Mouse (Mus musculus): ENCODE results near the gene Nf1. TPM values are rescaled to one million over a fixed set of nuclear protein-coding genes. Genes with fewer than 3 reads are reported as not detected.

Gene Nf1
- total and polyA plus RNA-seq, 3 experiments = 8.5 to 30.9 (median 30.5) TPM

DNA sequence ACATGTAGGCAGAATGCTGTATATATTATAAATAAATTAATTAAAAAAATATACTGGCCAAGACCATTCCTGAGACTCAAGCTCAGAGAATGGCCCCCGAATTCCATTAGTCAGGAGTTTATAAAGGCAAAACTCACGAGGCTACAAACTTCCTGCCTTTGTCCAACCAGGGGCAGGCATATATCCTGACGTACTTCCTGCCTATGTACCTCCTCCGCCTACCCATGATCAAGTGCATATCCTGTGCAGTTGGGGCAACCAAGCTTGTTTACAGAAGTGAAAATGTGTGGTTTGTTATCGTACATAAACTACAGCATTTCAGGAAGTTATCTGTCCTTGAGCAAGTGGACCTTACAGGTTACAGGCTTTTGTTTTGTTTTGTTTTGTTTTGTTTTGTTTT is 283.5 kb downstream of the Nf1 start:
- Histone ChIP-seq H3K4me3 (no peak overlapping the region), H3K79me2 (replicated peaks; ENCODE audit: control insufficient read depth, insufficient read depth, low read length) (no peaks in the 10 kb centered on the region), H3K9ac (ENCODE audit: low read depth, low read length) (no peak overlapping the region), H3K36me3 (ENCODE audit: control insufficient read depth, insufficient read depth, low read length) (no peaks in the 10 kb centered on the region), H3K4me1 (ENCODE audit: control insufficient read depth, insufficient read depth, low read length) (no peaks in the 10 kb centered on the region), H3K27me3 (ENCODE audit: control insufficient read depth, insufficient read depth, low read length) (no peaks in the 10 kb centered on the region), H3K27ac (no peak overlapping the region)
- peak in 1 of 2 experiments; percentile 23 for DNase-seq
- no peak for TF ChIP-seq CTCF (IDR thresholded peaks at IDR 0.05)
- TF ChIP-seq POLR2A (IDR thresholded peaks at IDR 0.05; ENCODE audit: insufficient read depth, low read depth, low read length) = no peak
- no peak for TF ChIP-seq EP300 (IDR thresholded peaks at IDR 0.05; ENCODE audit: insufficient read depth, low read depth, low read length)
- 42% methylated on average over 5 of the region's 5 CpGs for WGBS
- intact Hi-C loops (cut with DNase I) = no loop called here

DNA sequence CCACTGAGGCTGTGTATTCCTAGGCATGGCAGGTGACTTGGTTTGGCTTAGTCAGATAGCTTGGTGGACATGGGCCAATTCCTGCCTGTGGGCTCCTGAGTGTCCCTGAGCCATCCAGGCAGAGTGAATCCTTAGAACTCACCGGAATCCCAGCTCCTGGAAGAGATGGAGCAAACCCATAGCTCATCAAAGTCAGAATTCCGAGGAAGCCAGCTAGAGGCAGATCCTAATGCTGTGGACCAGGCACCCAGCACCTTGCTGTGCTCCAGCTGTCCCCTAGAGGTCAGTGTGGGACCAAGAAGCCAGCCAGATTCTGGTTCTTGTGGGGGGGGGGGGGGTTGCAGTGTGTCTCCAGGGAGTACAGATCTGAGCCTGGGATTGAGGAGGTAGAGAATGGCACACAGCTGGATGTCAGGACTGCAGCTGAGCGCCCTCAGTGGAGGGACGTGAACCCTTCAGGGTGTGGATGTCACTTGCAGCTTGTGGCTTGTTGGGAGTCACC is 285.4 kb downstream of the Nf1 start:
- no peaks in the 10 kb centered on the region for H3K36me3 ChIP-seq (ENCODE audit: control insufficient read depth, insufficient read depth, low read length)
- DNase-seq = peak; percentile 55 to 76
- H3K9ac ChIP-seq (ENCODE audit: low read depth, low read length) = no peak overlapping the region
- no peak overlapping the region for H3K4me3 ChIP-seq
- no peaks in the 10 kb centered on the region for H3K4me1 ChIP-seq (ENCODE audit: control insufficient read depth, insufficient read depth, low read length)
- no peak overlapping the region for H3K27ac ChIP-seq
- TF ChIP-seq EP300 (IDR thresholded peaks at IDR 0.05; ENCODE audit: insufficient read depth, low read depth, low read length) (no peak), POLR2A (IDR thresholded peaks at IDR 0.05; ENCODE audit: insufficient read depth, low read depth, low read length) (no peak), CTCF (IDR thresholded peaks at IDR 0.05) (peak; percentile 78)
- H3K79me2 ChIP-seq (replicated peaks; ENCODE audit: control insufficient read depth, insufficient read depth, low read length) = no peaks in the 10 kb centered on the region
- no peaks in the 10 kb centered on the region for H3K27me3 ChIP-seq (ENCODE audit: control insufficient read depth, insufficient read depth, low read length)
- WGBS = 24% methylated on average over 4 of the region's 4 CpGs
- intact Hi-C loops (cut with DNase I) = loop anchor here (1.0 to 2.0 kb wide), 3 partner anchors 40 to 296 kb away; no protein-coding TSS in a partner anchor

- 66% methylated on average over 3 of the region's 3 CpGs for WGBS
These were observed 289.2 kb downstream of the Nf1 start for GRCm38 (mm10) chr11:79628716-79629115.

GRCm38 (mm10) chr11:79629752-79630374 is 290.4 kb downstream of the Nf1 start:
- no peak overlapping the region for H3K9ac ChIP-seq (ENCODE audit: low read depth, low read length)
- H3K79me2 ChIP-seq (replicated peaks; ENCODE audit: control insufficient read depth, insufficient read depth, low read length) = no peaks in the 10 kb centered on the region
- no peak overlapping the region for H3K4me3 ChIP-seq
- no peaks in the 10 kb centered on the region for H3K4me1 ChIP-seq (ENCODE audit: control insufficient read depth, insufficient read depth, low read length)
- no peak overlapping the region for H3K27ac ChIP-seq
- no peaks in the 10 kb centered on the region for H3K36me3 ChIP-seq (ENCODE audit: control insufficient read depth, insufficient read depth, low read length)
- intact Hi-C loops (cut with DNase I) = no loop called here
- 77% methylated on average over 7 of the region's 7 CpGs for WGBS
- DNase-seq = no peak
- no peaks in the 10 kb centered on the region for H3K27me3 ChIP-seq (ENCODE audit: control insufficient read depth, insufficient read depth, low read length)
- TF ChIP-seq CTCF (IDR thresholded peaks at IDR 0.05) (no peak), EP300 (IDR thresholded peaks at IDR 0.05; ENCODE audit: insufficient read depth, low read depth, low read length) (no peak)

More at GRCm38 (mm10) chr11:79628716-79629115, 289.2 kb downstream of the Nf1 start:
- Histone ChIP-seq H3K27ac (no peak overlapping the region), H3K27me3 (ENCODE audit: control insufficient read depth, insufficient read depth, low read length) (no peaks in the 10 kb centered on the region), H3K36me3 (ENCODE audit: control insufficient read depth, insufficient read depth, low read length) (no peaks in the 10 kb centered on the region), H3K79me2 (replicated peaks; ENCODE audit: control insufficient read depth, insufficient read depth, low read length) (no peaks in the 10 kb centered on the region), H3K4me1 (ENCODE audit: control insufficient read depth, insufficient read depth, low read length) (no peaks in the 10 kb centered on the region), H3K4me3 (no peak overlapping the region), H3K9ac (ENCODE audit: low read depth, low read length) (no peak overlapping the region)
- TF ChIP-seq CTCF (IDR thresholded peaks at IDR 0.05) = peak; percentile 56
- TF ChIP-seq POLR2A (IDR thresholded peaks at IDR 0.05; ENCODE audit: insufficient read depth, low read depth, low read length) = no peak
- DNase-seq = no peak
- intact Hi-C loops (cut with DNase I) = no loop called here

DNA sequence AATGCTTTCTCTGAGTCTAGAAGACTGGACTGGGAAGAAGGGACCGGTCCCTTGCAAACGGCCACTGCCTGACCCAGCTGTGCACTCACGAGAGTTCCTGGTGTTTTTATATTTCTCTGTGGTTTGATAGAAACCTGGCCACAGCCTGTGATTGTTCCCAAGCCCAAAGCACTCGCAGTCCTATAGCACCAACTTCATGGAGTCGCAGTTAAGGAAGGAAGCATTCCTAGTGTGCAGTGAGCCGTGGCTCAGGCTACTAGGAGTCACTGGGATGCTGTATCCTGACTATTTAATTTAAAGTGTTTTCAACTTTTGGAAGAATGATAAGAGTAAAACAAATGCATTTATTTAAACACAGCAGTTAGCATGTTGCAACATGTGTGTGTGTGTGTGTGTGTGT is 291.0 kb downstream of the Nf1 start:
- DNase-seq = no peak
- Histone ChIP-seq H3K36me3 (ENCODE audit: control insufficient read depth, insufficient read depth, low read length) (no peaks in the 10 kb centered on the region), H3K4me1 (ENCODE audit: control insufficient read depth, insufficient read depth, low read length) (no peaks in the 10 kb centered on the region), H3K79me2 (replicated peaks; ENCODE audit: control insufficient read depth, insufficient read depth, low read length) (no peaks in the 10 kb centered on the region), H3K27me3 (ENCODE audit: control insufficient read depth, insufficient read depth, low read length) (no peaks in the 10 kb centered on the region), H3K4me3 (no peak overlapping the region), H3K27ac (no peak overlapping the region), H3K9ac (ENCODE audit: low read depth, low read length) (no peak overlapping the region)
- 74% methylated on average over 6 of the region's 6 CpGs for WGBS
- intact Hi-C loops (cut with DNase I) = no loop called here
- TF ChIP-seq POLR2A (IDR thresholded peaks at IDR 0.05; ENCODE audit: insufficient read depth, low read depth, low read length) (no peak), EP300 (IDR thresholded peaks at IDR 0.05; ENCODE audit: insufficient read depth, low read depth, low read length) (no peak), CTCF (IDR thresholded peaks at IDR 0.05) (no peak)

Other genes starting within 250 kb of the Nf1 start
- gene Ksr1, start 193.3 kb upstream of the Nf1 start, total RNA-seq (2021) = 1 to 10 TPM; 5.1 to 7.0 TPM
- 6.7 and 7.8 TPM in 2 replicates for gene Ksr1, start 193.3 kb upstream of the Nf1 start, polyA plus RNA-seq (2012; rRNA removed)
- gene Wsb1, start 85.0 kb upstream of the Nf1 start, total RNA-seq (2021) = 10 to 100 TPM; 11.3 to 16.3 TPM
- gene Wsb1, start 85.0 kb upstream of the Nf1 start, polyA plus RNA-seq (2012; rRNA removed) = 19.0 and 36.4 TPM in 2 replicates
- under 1 TPM in 1 of 2 experiments, not detected in 1; 0.43 TPM for gene Gm9964, start 42.8 kb upstream of the Nf1 start, total RNA-seq (2021)
- gene Gm9964, start 42.8 kb upstream of the Nf1 start, polyA plus RNA-seq (2012; rRNA removed) = not detected in 2 replicates
- not detected for gene Omg, start 164.4 kb downstream of the Nf1 start, total RNA-seq (2021)
- 0.06 TPM in 1 of 2 replicates, not detected in the other for gene Omg, start 164.4 kb downstream of the Nf1 start, polyA plus RNA-seq (2012; rRNA removed)
- gene Evi2b, start 184.1 kb downstream of the Nf1 start, total RNA-seq (2021) = 1 to 10 TPM in 1 of 2 experiments, under 1 TPM in 1; 0.43 to 1.0 TPM
- 3.8 and 4.2 TPM in 2 replicates for gene Evi2b, start 184.1 kb downstream of the Nf1 start, polyA plus RNA-seq (2012; rRNA removed)
- under 1 TPM; 0.14 to 0.16 TPM for gene Evi2, start 190.9 kb downstream of the Nf1 start, total RNA-seq (2021)
- gene Evi2, start 190.9 kb downstream of the Nf1 start, polyA plus RNA-seq (2012; rRNA removed) = 0.29 and 0.35 TPM in 2 replicates
- gene Evi2a, start 190.9 kb downstream of the Nf1 start, total RNA-seq (2021) = 1 to 10 TPM; 1.9 to 2.0 TPM
- gene Evi2a, start 190.9 kb downstream of the Nf1 start, polyA plus RNA-seq (2012; rRNA removed) = 3.8 and 4.2 TPM in 2 replicates

Data from heart, adult 2 months (tissue).